Mouse (Mus musculus) intestine, postnatal 0 days (tissue): ENCODE measurements around the gene F12. TPM values are rescaled to one million over a fixed set of nuclear protein-coding genes. Genes with fewer than 3 reads are reported as not detected.

ENCODE experiments used
- ATAC-seq: fragments of 200-750 bp; cut with Nextera tagmentation; 2 replicates; pipeline ENCODE4 v1.8.0; 2017; ENCODE audit warnings: mild to moderate bottlenecking, moderate TSS enrichment, moderate library complexity
- H3K27ac ChIP-seq: fragments of 300-500 bp; sonication (generic); 2 replicates; pipeline ENCODE4 v1.5.1; 2014; ENCODE audit warnings: mild to moderate bottlenecking, low read depth, low read length, moderate library complexity
- H3K27me3 ChIP-seq: fragments of 300-500 bp; sonication (generic); replicated peaks from 2 replicates; pipeline ENCODE4 v1.6.1; 2014; ENCODE audit warnings: low read length, mixed read lengths; ENCODE audit not compliant: control insufficient read depth, insufficient read depth
- H3K36me3 ChIP-seq: fragments of 300-500 bp; sonication (generic); 2 replicates; pipeline ENCODE4 v1.6.1; 2014; ENCODE audit warnings: mild to moderate bottlenecking, moderate library complexity; ENCODE audit not compliant: control insufficient read depth, insufficient read depth
- H3K4me1 ChIP-seq: fragments of 300-500 bp; sonication (generic); replicated peaks from 2 replicates; pipeline ENCODE4 v1.6.1; 2014; ENCODE audit warnings: antibody characterized with exemption, low read length, mixed read lengths; ENCODE audit not compliant: control insufficient read depth, insufficient read depth
- H3K4me2 ChIP-seq: fragments of 300-500 bp; sonication (generic); replicated peaks from 2 replicates; pipeline ENCODE4 v1.6.1; 2014; ENCODE audit warnings: low read depth, mild to moderate bottlenecking, moderate library complexity
- H3K4me3 ChIP-seq: fragments of 300-500 bp; sonication (generic); 2 replicates; pipeline ENCODE4 v1.5.1; 2014; ENCODE audit warnings: low read depth, low read length
- H3K9ac ChIP-seq: fragments of 300-500 bp; sonication (generic); 2 replicates; pipeline ENCODE4 v1.6.1; 2014; ENCODE audit warnings: mild to moderate bottlenecking, low read depth, low read length
- H3K9me3 ChIP-seq: fragments of 300-500 bp; sonication (generic); 2 replicates; pipeline ENCODE4 v1.6.1; 2016; ENCODE audit warnings: mixed run types; ENCODE audit not compliant: control insufficient read depth
- CTCF ChIP-seq: sonication (generic); IDR thresholded peaks from 2 replicates; pipeline ENCODE4 v1.5.1; 2016; ENCODE audit warnings: low read depth, mild to moderate bottlenecking, control low read depth, antibody characterized with exemption, moderate library complexity
- WGBS: fragments of 180-500 bp; shearing (Covaris S2); extraction: QIAGEN DNeasy Blood & Tissue Kit; methylation state at CpG from one replicate; pipeline ENCODE4 v1.1.7; 2014; 5-methylcytosine and 5-hydroxymethylcytosine counted together
- polyA plus RNA-seq: library from polyadenylated mRNA; unstranded; fragments of >200 nt; fragmentation: Nextera tagmentation; extraction: Ambion mirVana; gene quantifications from 2 replicates; pipeline ENCODE4 v1.2.1, GENCODE M21; 2015

The F12 gene
- polyA plus RNA-seq, 1 experiment from 2014 or later: 1.2 TPM

DNA sequence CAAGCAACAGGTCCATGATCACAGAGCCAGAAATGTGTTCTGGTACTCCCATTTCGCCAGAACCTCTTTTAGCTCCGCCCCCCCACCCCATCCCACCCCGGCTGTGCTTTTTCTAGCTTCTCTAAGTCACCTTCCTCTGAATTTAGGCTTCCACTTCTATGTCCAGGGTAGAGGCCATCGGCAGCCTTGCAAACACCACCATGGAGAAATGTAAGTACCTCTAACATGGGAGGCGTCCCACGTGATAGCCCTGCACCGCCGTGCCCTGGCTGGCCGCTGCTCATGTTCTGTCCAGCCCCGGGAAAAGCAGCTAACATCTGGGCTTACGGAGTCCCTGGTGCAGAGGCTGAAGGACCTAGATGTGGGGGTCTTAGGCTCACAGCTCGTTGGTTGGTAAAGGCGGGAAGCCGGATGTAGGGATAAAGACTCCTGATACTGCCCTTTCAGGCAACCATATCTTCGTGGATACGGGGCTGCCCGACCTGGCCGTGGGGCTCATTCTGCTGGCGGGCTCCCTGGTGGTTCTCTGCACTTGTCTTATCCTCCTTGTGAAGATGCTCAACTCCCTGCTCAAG lies 18.0 kb downstream of the F12 start:
- no peak overlapping the region for H3K4me2 ChIP-seq
- no peak overlapping the region for H3K9ac ChIP-seq
- 0 out of 2 replicates have a peak, but pooled peaks have one; percentile 17 for ATAC-seq
- no peaks in the 10 kb centered on the region for H3K4me1 ChIP-seq
- no peaks in the 10 kb centered on the region for H3K36me3 ChIP-seq
- no peak overlapping the region for H3K4me3 ChIP-seq
- H3K9me3 ChIP-seq: no peaks in the 10 kb centered on the region
- WGBS: 83% methylated on average over 19 of the region's 19 CpGs
- peaks cover 7% of the 10 kb centered on the region for H3K27me3 ChIP-seq
- no peak overlapping the region for H3K27ac ChIP-seq
- no peak for TF ChIP-seq CTCF

DNA sequence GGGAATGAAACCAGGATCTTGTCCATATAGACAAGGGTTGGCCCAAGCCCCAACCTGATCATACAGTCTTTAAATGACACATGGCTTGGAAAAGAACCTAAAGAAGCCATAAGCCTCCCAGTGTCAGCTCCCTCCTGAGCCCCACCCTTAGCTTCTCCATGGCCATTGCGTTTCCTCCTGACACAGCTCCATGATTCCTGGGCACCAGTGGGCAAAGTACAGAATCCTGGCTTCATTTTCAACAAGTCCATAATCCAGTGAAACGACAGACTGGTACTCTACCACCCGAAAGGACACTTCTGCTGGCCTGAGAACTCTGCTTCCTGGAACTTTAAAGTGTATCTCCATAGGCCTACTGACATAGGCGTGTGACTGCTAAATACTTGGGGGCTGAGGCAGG lies 19.3 kb downstream of the F12 start:
- TF ChIP-seq CTCF: no peak
- H3K4me3 ChIP-seq: no peak overlapping the region
- H3K36me3 ChIP-seq: no peaks in the 10 kb centered on the region
- H3K9ac ChIP-seq: 0 out of 2 replicates have a peak overlapping the region, but pooled peaks have one; percentile 4
- ATAC-seq: no peak
- H3K9me3 ChIP-seq: no peaks in the 10 kb centered on the region
- WGBS: 63% methylated on average over 4 of the region's 4 CpGs
- no peak overlapping the region for H3K27ac ChIP-seq
- no peaks in the 10 kb centered on the region for H3K4me1 ChIP-seq
- peaks cover 9% of the 10 kb centered on the region; the same call in 1 of the 2 replicates for H3K27me3 ChIP-seq
- H3K4me2 ChIP-seq: no peak overlapping the region

DNA sequence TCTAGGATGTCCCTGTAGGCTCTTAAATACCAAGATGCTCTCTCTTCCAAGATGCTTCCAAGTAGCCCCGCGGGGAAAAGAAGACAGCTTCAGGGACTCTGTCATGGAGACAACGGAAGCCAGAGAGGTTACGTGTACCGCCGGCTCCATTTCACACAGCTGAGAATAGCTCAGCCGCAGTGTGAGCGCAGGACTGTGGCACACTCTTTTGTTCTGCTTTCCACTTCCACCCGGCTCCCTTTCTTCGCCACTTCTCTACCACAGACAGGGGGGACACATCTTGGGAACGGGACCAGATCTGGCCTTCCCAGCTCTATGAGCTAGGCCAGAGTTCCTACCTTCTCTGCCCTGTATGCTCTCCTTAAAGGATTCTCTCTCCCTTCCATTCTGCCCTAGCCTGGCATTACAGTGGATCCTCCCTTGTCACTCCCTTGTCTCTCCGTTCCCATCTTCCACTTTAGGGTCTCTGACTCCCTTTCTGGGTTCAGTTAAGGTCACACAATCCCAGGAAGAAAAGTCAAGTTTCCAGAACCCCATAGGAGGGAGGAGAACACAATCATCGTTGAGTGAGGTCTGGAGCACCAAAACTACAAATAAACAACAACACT lies 20.7 kb downstream of the F12 start:
- 70% methylated on average over 13 of the region's 13 CpGs for WGBS
- 0 out of 2 replicates have a peak overlapping the region, but pooled peaks have one; percentile 28 for H3K4me2 ChIP-seq
- H3K27ac ChIP-seq: no peak overlapping the region
- no peaks in the 10 kb centered on the region for H3K4me1 ChIP-seq
- peaks cover 9% of the 10 kb centered on the region; the same call in 1 of the 2 replicates for H3K27me3 ChIP-seq
- H3K36me3 ChIP-seq: no peaks in the 10 kb centered on the region
- H3K4me3 ChIP-seq: no peak overlapping the region
- no peak for ATAC-seq
- no peak overlapping the region for H3K9ac ChIP-seq
- no peaks in the 10 kb centered on the region for H3K9me3 ChIP-seq
- no peak for TF ChIP-seq CTCF

DNA sequence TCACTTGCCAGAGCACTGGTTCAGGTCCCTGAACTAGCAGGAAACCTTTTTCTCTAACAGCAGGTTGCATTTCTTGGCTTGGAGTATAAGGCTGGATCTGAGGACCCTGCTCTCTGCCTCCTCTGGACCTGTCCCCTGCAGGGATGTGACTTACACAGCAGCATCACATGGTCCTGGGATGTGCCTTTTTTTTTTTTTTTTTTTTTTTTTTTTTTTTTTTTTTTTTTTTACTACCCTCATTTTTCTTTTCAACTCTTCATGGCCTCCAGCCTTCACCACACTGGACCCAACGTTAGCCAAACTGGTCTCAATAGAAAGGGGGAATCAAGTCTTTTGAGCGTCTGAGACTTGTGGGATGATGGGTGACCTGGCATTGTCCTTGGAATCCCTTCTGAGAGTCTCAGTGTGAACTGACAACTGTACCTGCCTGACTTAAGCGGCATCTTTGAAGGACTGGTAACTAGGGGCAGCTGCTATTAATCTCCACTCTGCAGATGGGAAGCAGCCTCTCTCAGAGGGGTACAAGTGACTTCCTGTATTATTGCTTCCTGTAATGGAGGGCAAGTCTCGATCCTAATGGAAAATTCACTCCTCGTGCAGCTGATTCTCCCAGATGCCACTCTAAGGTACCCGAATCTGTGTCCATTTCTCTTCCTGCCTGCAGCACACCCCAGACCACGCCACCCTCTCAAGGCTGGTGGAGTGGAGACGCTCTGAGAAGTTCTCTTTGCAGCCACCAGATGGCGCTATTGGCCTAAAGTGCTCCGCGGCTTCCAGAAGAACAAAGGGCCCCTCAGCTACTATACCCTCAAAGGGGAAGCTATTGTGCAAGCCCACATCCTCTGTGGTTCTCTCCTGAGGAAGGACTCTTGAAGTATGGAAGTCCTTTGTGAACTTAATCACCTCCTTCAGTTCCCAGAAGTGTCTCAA lies 21.5 kb downstream of the F12 start:
- Histone ChIP-seq H3K4me1 (no peaks in the 10 kb centered on the region), H3K36me3 (no peaks in the 10 kb centered on the region), H3K9ac (no peak overlapping the region), H3K4me3 (no peak overlapping the region), H3K27ac (no peak overlapping the region), H3K9me3 (no peaks in the 10 kb centered on the region), H3K27me3 (peaks cover 9% of the 10 kb centered on the region; the same call in 1 of the 2 replicates), H3K4me2 (peak overlapping the region; percentile 28)
- TF ChIP-seq CTCF: peak; percentile 94
- ATAC-seq: no peak; the same call in 1 of the 2 replicates
- WGBS: 11% methylated on average over 11 of the region's 11 CpGs

DNA sequence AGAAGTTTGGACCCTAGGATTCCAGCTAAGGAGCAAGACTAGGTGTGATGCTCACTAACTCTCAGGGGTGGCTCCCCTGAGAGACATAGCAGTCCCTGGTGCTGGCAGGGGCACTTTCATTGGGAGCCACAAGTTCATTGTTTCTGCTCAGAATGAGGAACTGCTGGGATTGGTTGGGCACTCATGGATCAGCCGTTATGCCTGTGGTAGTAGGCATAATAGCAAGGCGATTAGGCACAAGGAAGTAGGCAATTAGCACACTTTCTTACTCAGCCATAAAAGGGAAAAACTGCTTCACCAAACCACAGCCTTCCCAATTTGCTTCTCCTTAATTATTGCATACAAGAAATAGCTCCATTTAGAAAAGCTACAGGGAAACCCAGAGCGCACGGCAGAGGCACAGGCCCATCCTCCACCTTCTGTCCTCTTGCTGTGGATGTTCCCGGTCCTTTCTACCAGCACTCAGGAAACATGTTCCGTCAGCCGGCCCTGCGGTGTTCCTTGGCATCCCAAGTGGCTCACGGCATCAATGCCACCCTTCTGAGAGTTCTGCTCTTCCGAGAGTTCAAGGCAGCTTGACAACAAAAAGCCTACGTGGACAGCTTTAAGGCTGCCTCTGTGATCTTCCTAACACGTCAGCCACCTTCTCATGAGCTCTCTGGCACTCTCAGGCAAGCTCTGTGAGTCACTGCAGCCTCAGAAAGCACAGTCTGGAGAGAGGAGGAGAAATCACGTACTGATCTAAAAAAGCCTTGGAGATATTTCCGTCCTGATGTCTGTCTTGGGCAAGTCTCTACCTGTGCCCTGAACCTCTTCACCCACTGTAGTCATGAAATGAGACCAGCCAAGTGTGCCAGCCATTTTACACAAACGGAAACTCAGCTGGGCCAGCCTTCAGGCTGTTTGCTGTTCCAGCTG lies 22.4 kb downstream of the F12 start:
- no peak for ATAC-seq
- no peak for TF ChIP-seq CTCF
- Histone ChIP-seq H3K4me3 (no peak overlapping the region), H3K9me3 (no peaks in the 10 kb centered on the region), H3K36me3 (no peaks in the 10 kb centered on the region), H3K4me1 (no peaks in the 10 kb centered on the region), H3K4me2 (no peak overlapping the region), H3K27me3 (peaks cover 9% of the 10 kb centered on the region; the same call in 1 of the 2 replicates), H3K27ac (no peak overlapping the region), H3K9ac (no peak overlapping the region)
- 73% methylated on average over 15 of the region's 15 CpGs for WGBS
